In the genomic region with DNA sequence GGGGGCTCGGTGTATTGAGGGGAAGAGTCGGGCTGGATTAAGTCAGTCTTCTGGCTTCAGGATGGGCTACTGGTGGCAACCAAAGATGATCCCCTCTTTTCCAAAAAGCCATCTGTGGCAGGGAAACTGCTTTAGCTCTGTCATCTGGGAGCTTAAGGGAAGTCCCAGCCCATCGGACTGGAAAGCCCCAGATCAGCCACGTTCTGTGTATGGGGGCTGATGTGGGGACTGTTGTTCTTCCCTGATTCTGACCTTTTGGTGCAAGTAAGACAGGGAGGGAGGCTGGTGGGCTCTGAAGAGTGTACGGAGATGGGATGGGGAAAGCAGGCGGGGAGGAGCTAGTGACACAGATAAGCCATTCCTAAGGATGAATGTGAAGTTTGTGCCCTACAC, we compare ENCODE assay signal across 8 mouse cellular contexts. TPM values are rescaled to one million over a fixed set of nuclear protein-coding genes. Genes with fewer than 3 reads are reported as not detected.
DNase-seq lines count a peak whose midpoint lies in the region; ATAC-seq and TF ChIP-seq lines count a peak whose summit lies in the region.

No protein-coding gene starts in this region.

- ATAC-seq in hindbrain, embryonic 14.5 days (ENCODE audit: low FRiP score): no peak
- 0 out of 2 replicates have a peak, but pooled peaks have one; percentile 6 for ATAC-seq in midbrain, embryonic 13.5 days

- H3K36me3 ChIP-seq in kidney, adult 2 months (ENCODE audit: control insufficient read depth, insufficient read depth, low read length): no peaks in the 10 kb centered on the region
- no peaks in the 10 kb centered on the region for H3K36me3 ChIP-seq in hindbrain, embryonic 14.5 days (replicated peaks; ENCODE audit: control insufficient read depth, insufficient read depth)
- no peaks in the 10 kb centered on the region for H3K36me3 ChIP-seq in midbrain, embryonic 13.5 days

- H3K4me3 ChIP-seq in kidney, adult 2 months (ENCODE audit: insufficient read depth, low read depth, low read length): no peak overlapping the region
- no peak overlapping the region for H3K4me3 ChIP-seq in brown adipose tissue, adult 24 weeks (ENCODE audit: insufficient read depth, low read depth, low read length)
- H3K4me3 ChIP-seq in hindbrain, embryonic 14.5 days (replicated peaks; ENCODE audit: low read length): peak overlapping the region; percentile 14; the same call in 1 of the 2 replicates
- H3K4me3 ChIP-seq in midbrain, embryonic 13.5 days (replicated peaks): peak overlapping the region; percentile 23

- H3K9me3 ChIP-seq in hindbrain, embryonic 14.5 days (ENCODE audit: control insufficient read depth, low read length): no peaks in the 10 kb centered on the region
- no peaks in the 10 kb centered on the region for H3K9me3 ChIP-seq in midbrain, embryonic 13.5 days

- H3K27me3 ChIP-seq in kidney, adult 2 months (replicated peaks; ENCODE audit: control insufficient read depth, insufficient read depth, low read length): no peaks in the 10 kb centered on the region
- no peaks in the 10 kb centered on the region for H3K27me3 ChIP-seq in hindbrain, embryonic 14.5 days (ENCODE audit: control insufficient read depth, insufficient read depth, low read length)
- H3K27me3 ChIP-seq in midbrain, embryonic 13.5 days: no peaks in the 10 kb centered on the region

- TF ChIP-seq CTCF in kidney, adult 2 months (conservative IDR thresholded peaks at IDR 0.05; ENCODE audit: insufficient read depth, insufficient read length, low read depth, low read length): no peak

- peaks cover 46% of the 10 kb centered on the region for H3K4me1 ChIP-seq in kidney, adult 2 months (ENCODE audit: control insufficient read depth, insufficient read depth, low read length)
- H3K4me1 ChIP-seq in brown adipose tissue, adult 24 weeks (ENCODE audit: control insufficient read depth, insufficient read depth, insufficient read length, low read length): peaks cover 30% of the 10 kb centered on the region
- peaks cover 60% of the 10 kb centered on the region for H3K4me1 ChIP-seq in hindbrain, embryonic 14.5 days (replicated peaks; ENCODE audit: control insufficient read depth, insufficient read depth, low read length)
- H3K4me1 ChIP-seq in midbrain, embryonic 13.5 days (replicated peaks): peaks cover 72% of the 10 kb centered on the region

- TF ChIP-seq POLR2A in kidney, adult 2 months (IDR thresholded peaks at IDR 0.05; ENCODE audit: low read depth, low read length): no peak

- peak overlapping the region; percentile 48 for H3K4me2 ChIP-seq in hindbrain, embryonic 14.5 days (replicated peaks)
- H3K4me2 ChIP-seq in midbrain, embryonic 13.5 days (replicated peaks): peak overlapping the region; percentile 49

- DNase-seq in kidney, adult 2 months: no peak
- DNase-seq in kidney, postnatal 10 days: no peak
- no peak for DNase-seq in hindbrain, embryonic 14.5 days (ENCODE audit: low spot score)
- DNase-seq in MN1 (ENCODE audit: low spot score): no peak
- DNase-seq in thymus, adult 18-20 months: no peak
- no peak for DNase-seq in retina, embryonic 14.5 days (ENCODE audit: low spot score)

- peak overlapping the region; percentile 43; the same call in 1 of the 2 replicates for H3K9ac ChIP-seq in hindbrain, embryonic 14.5 days
- peak overlapping the region; percentile 54 for H3K9ac ChIP-seq in midbrain, embryonic 13.5 days (replicated peaks)

- peak overlapping the region; percentile 46; the same call in 1 of the 2 replicates for H3K27ac ChIP-seq in kidney, adult 2 months (ENCODE audit: insufficient read depth, low read depth, low read length)
- H3K27ac ChIP-seq in brown adipose tissue, adult 24 weeks (replicated peaks; ENCODE audit: low read depth, low read length): peak overlapping the region; percentile 52
- peak overlapping the region; percentile 83 for H3K27ac ChIP-seq in hindbrain, embryonic 14.5 days
- peak overlapping the region; percentile 86 for H3K27ac ChIP-seq in midbrain, embryonic 13.5 days

- 21% methylated on average over 6 of the region's 6 CpGs for WGBS in kidney, adult 2 months
- 10% methylated on average over 6 of the region's 6 CpGs for WGBS in hindbrain, embryonic 14.5 days
- WGBS in midbrain, embryonic 13.5 days: 6% methylated on average over 6 of the region's 6 CpGs

RNA-seq across cellular contexts. Expression of a gene that starts 22.6 kb away (rescaled TPM):
- 41.3 and 43.6 TPM in 2 replicates for polyA plus RNA-seq in kidney, adult 2 months (2012; rRNA removed)
- 12.4 and 17.4 TPM in 2 replicates for polyA plus RNA-seq in brown adipose tissue, adult 24 weeks (2012; ENCODE audit: insufficient read depth, insufficient read length, missing spikeins)
- 37.5 and 39.4 TPM in 2 replicates for polyA plus RNA-seq in hindbrain, embryonic 14.5 days (2014; fragmentation: Nextera tagmentation; extraction: Ambion mirVana)
- polyA plus RNA-seq in midbrain, embryonic 13.5 days (2015; fragmentation: Nextera tagmentation; extraction: Ambion mirVana): 27.7 and 33.0 TPM in 2 replicates

RNA-seq across cellular contexts. Expression of a gene that starts 48.9 kb away (rescaled TPM):
- polyA plus RNA-seq in kidney, adult 2 months (2012; rRNA removed): 52.5 and 62.8 TPM in 2 replicates
- polyA plus RNA-seq in brown adipose tissue, adult 24 weeks (2012; ENCODE audit: insufficient read depth, insufficient read length, missing spikeins): 44.9 and 58.1 TPM in 2 replicates
- polyA plus RNA-seq in hindbrain, embryonic 14.5 days (2014; fragmentation: Nextera tagmentation; extraction: Ambion mirVana): 130 and 141 TPM in 2 replicates
- polyA plus RNA-seq in midbrain, embryonic 13.5 days (2015; fragmentation: Nextera tagmentation; extraction: Ambion mirVana): 226 and 238 TPM in 2 replicates

RNA-seq across cellular contexts. Expression of a gene that starts 49.0 kb away (rescaled TPM):
- 18.9 and 23.0 TPM in 2 replicates for polyA plus RNA-seq in kidney, adult 2 months (2012; rRNA removed)
- 3.8 and 6.4 TPM in 2 replicates for polyA plus RNA-seq in brown adipose tissue, adult 24 weeks (2012; ENCODE audit: insufficient read depth, insufficient read length, missing spikeins)
- 7.2 and 8.4 TPM in 2 replicates for polyA plus RNA-seq in hindbrain, embryonic 14.5 days (2014; fragmentation: Nextera tagmentation; extraction: Ambion mirVana)
- 10.3 and 11.9 TPM in 2 replicates for polyA plus RNA-seq in midbrain, embryonic 13.5 days (2015; fragmentation: Nextera tagmentation; extraction: Ambion mirVana)

Comparison
In these comparisons a context has a peak if more than half of its experiments do, and no peak if none do; other contexts are left out.
1. H3K4me3 ChIP-seq: peak in hindbrain, embryonic 14.5 days (single experiment) and midbrain, embryonic 13.5 days (single experiment); none in kidney, adult 2 months (single experiment) and brown adipose tissue, adult 24 weeks (single experiment).
2. Peak in every context shown above with its lines, with median percentiles within 50 percentile points of each other: H3K27ac ChIP-seq.